Mouse (Mus musculus) hindbrain, embryonic 16.5 days (tissue): ENCODE measurements around the gene Ankib1. TPM values are rescaled to one million over a fixed set of nuclear protein-coding genes. Genes with fewer than 3 reads are reported as not detected.
"Not testable (repeated sequence)": the region's sequence is repeated elsewhere in the genome, so short reads cannot be mapped to it uniquely, and the experiment has no call there.

ENCODE experiments used
- ATAC-seq: fragments of 200-750 bp; cut with Nextera tagmentation; 2 replicates; pipeline ENCODE4 v1.8.0; 2017; ENCODE audit warnings: moderate TSS enrichment, moderate library complexity
- H3K27ac ChIP-seq: fragments of 300-500 bp; sonication (generic); 2 replicates; pipeline ENCODE4 v1.5.1; 2014; ENCODE audit warnings: low read depth, mild to moderate bottlenecking, control low read depth, low read length, moderate library complexity
- H3K27me3 ChIP-seq: fragments of 300-500 bp; sonication (generic); replicated peaks from 2 replicates; pipeline ENCODE4 v1.6.1; 2014; ENCODE audit warnings: low read length; ENCODE audit not compliant: control insufficient read depth, insufficient read depth
- H3K36me3 ChIP-seq: fragments of 300-500 bp; sonication (generic); 2 replicates; pipeline ENCODE4 v1.6.1; 2014; ENCODE audit warnings: mild to moderate bottlenecking, low read length, moderate library complexity, mixed read lengths; ENCODE audit not compliant: control insufficient read depth, insufficient read depth
- H3K4me1 ChIP-seq: fragments of 300-500 bp; sonication (generic); 2 replicates; pipeline ENCODE4 v1.6.1; 2014; ENCODE audit warnings: low read depth, low read length; ENCODE audit not compliant: control insufficient read depth, insufficient read depth
- H3K4me2 ChIP-seq: fragments of 300-500 bp; sonication (generic); 2 replicates; pipeline ENCODE4 v1.6.1; 2014; ENCODE audit warnings: mild to moderate bottlenecking, low read length, control low read depth, moderate library complexity
- H3K4me3 ChIP-seq: fragments of 300-500 bp; sonication (generic); 2 replicates; pipeline ENCODE4 v1.5.1; 2014; ENCODE audit warnings: mild to moderate bottlenecking, low read length, control low read depth, moderate library complexity
- H3K9ac ChIP-seq: fragments of 300-500 bp; sonication (generic); 2 replicates; pipeline ENCODE4 v1.6.1; 2014; ENCODE audit warnings: low read depth, mild to moderate bottlenecking, control low read depth, low read length, moderate library complexity
- H3K9me3 ChIP-seq: fragments of 300-500 bp; sonication (generic); 2 replicates; pipeline ENCODE4 v1.6.1; 2014; ENCODE audit warnings: mild to moderate bottlenecking, low read length, moderate library complexity; ENCODE audit not compliant: control insufficient read depth
- WGBS: fragments of 180-500 bp; shearing (Covaris S2); extraction: QIAGEN DNeasy Blood & Tissue Kit; methylation state at CpG from one replicate; pipeline ENCODE4 v1.1.7; 2014; 5-methylcytosine and 5-hydroxymethylcytosine counted together
- polyA plus RNA-seq: library from polyadenylated mRNA; unstranded; fragments of >200 nt; fragmentation: Nextera tagmentation; extraction: Ambion mirVana; gene quantifications from 2 replicates; pipeline ENCODE4 v1.2.1, GENCODE M21; 2015

Gene Ankib1
- polyA plus RNA-seq, 1 experiment from 2014 or later: 15.4 TPM

DNA sequence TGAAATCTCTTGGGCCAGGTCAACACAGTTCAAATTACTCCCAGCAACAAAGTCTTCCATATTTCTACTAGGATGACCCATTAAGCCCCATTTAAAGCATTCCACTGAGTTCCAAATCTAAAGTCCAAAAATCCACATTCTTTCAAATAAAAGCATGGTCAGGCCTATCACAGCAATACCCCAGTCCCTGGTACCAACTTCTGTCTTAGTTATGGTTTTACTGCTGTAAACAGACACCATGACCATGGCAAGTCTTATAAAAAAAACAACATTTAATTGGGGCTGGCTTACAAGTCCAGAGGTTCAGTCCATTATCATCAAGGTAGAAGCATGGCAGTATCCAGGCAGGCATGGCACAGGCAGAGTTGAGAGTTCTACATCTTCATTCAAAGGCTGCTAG is 4.1 kb downstream of the Ankib1 start:
- not testable (repeated sequence) for H3K4me1 ChIP-seq, H3K27ac ChIP-seq, H3K9me3 ChIP-seq, H3K9ac ChIP-seq, H3K36me3 ChIP-seq, H3K4me3 ChIP-seq, ATAC-seq, H3K4me2 ChIP-seq, H3K27me3 ChIP-seq

DNA sequence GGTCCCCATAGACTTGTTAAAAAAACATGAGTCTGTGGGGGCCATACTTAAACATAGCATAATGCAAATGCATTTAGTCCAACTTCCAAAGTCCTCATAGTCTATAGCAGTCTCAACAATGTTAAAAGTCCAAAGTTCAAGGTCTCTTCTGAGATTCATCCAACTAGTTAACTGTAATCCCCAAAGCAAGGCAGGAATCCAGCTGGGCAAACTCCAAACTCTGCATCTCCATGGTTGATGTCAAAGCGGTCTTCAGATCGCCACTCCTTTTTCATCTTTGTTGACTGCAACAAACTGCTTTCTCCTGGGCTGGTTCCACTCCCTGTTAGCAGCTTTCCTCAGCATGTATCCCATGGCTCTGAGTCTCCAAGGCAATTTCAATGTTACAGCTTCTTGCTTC is 5.6 kb downstream of the Ankib1 start:
- H3K9me3 ChIP-seq, H3K27me3 ChIP-seq, H3K36me3 ChIP-seq, H3K27ac ChIP-seq, H3K4me3 ChIP-seq, ATAC-seq, H3K9ac ChIP-seq, H3K4me2 ChIP-seq, H3K4me1 ChIP-seq: not testable (repeated sequence)
- 94% methylated on average over 2 of the region's 2 CpGs for WGBS

DNA sequence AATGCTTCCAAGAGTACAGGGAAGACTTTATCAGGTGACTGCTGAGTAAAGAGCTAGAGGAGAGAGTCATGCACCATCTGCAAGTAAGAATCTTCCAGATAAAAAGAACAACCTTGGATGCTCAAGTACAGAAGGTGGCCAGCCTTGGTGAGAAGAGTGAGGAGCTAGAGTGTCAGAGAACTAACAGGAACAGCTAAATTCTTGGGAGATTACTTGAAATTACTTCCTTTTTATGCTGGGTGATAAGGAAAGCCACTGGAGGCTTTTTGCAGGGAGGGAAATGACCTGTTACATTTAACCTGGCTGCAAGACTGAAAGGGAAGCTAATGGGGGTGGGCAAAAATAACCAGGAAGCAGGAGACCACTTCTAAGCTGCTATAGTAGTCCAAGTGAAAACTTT is 11.7 kb downstream of the Ankib1 start:
- H3K4me3 ChIP-seq: no peak overlapping the region
- H3K36me3 ChIP-seq: no peaks in the 10 kb centered on the region
- H3K27ac ChIP-seq: no peak overlapping the region
- no peak overlapping the region for H3K9ac ChIP-seq
- H3K27me3 ChIP-seq: no peaks in the 10 kb centered on the region
- H3K9me3 ChIP-seq: no peaks in the 10 kb centered on the region
- H3K4me1 ChIP-seq: no peaks in the 10 kb centered on the region
- ATAC-seq: no peak
- no peak overlapping the region for H3K4me2 ChIP-seq

DNA sequence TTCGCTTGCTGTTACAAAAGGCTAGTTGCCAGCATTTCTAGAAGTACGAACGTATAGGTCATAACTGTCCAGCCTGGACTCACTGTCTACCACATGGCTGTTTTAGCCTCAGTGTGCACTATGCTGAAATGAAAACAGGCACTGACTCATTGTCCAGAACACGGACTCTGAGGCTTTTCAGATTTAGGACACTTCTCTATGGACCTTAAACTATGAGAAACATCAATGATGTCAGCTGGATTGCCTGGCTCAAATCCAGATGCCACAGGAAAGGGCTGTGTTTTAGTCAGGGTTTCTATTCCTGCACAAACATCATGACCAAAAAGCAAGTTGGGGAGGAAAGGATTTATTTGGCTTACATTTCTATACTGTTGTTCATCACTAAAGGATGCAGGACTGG is 15.2 kb downstream of the Ankib1 start:
- no peaks in the 10 kb centered on the region for H3K27me3 ChIP-seq
- no peak overlapping the region for H3K9ac ChIP-seq
- no peak for ATAC-seq
- no peaks in the 10 kb centered on the region for H3K9me3 ChIP-seq
- H3K27ac ChIP-seq: no peak overlapping the region
- no peak overlapping the region for H3K4me2 ChIP-seq
- H3K4me3 ChIP-seq: no peak overlapping the region
- H3K4me1 ChIP-seq: peaks cover 3% of the 10 kb centered on the region; the same call in 1 of the 2 replicates
- H3K36me3 ChIP-seq: no peaks in the 10 kb centered on the region
- 88% methylated on average over 4 of the region's 4 CpGs for WGBS

DNA sequence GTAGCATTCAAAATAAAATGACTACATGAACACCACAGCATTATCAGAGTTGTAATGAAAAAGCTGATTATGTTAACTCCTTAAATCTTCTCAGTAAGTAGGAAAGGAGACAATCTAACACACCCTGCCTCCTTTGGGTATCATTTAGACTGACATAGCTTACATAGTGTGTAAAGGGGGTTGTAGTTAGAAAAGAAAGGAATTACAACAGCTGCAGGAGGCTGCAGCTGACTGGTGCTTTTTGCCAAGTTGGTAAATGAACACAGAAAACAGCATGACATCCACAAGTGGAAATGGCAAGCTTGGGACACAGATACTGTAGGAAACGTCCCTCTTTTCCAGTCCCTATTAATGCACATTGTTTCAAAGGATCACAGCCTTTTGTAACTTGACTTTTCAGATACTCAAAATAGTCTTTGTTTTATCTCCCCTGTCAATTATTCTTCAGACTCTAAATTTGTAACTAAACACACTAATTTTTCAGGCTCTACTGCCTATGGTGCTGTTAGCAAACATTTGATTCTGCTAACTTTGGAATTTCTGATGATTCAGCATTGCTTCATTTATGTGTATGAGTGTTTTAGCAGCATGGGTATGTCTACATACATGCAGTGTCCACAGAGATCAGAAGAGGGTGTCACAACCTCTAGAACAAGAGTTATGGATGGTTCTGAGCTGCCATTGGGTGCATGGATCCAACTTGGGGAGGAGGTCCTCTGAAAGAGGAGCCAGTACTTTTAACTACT is 17.8 kb downstream of the Ankib1 start:
- peaks cover 3% of the 10 kb centered on the region; the same call in 1 of the 2 replicates for H3K4me1 ChIP-seq
- no peaks in the 10 kb centered on the region for H3K27me3 ChIP-seq
- no peak for ATAC-seq
- no peak overlapping the region for H3K9ac ChIP-seq
- no peak overlapping the region for H3K27ac ChIP-seq
- H3K4me2 ChIP-seq: no peak overlapping the region
- no peak overlapping the region for H3K4me3 ChIP-seq
- H3K36me3 ChIP-seq: no peaks in the 10 kb centered on the region
- 39% methylated on average over 1 of the region's 1 CpGs for WGBS
- H3K9me3 ChIP-seq: no peaks in the 10 kb centered on the region

DNA sequence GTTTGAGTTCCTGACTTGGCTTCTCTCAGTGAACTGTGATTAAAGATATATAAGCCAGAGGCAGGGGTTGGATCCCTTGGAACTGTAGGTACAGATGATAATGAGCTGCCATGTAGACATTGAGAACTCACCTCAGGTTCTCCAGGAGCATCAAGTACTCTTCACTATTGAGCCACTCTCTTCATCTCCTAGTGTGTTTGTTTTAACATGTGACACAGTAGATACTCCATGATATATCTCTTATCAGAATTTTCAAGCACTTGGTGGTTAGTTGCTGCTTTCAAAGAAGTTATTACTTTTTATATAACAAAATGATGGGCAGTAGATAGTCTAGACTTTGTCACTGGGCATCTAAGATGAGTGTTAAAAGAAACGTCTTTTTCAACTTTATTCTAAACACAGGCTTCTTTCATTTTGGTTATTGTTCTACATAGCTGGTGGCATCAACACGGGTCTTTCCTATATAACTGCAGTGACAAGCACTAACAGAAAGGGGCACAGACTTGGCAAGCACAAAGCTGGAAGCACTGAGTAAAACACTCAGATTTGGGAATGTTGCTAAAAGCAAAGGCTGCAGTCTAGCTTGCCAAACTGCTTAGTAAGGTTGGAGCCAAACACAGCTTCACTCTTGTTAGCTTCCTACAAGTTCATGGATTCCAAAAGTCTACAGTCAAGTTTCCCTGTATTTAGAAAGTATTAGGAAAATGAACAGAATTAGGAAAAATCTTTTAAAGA is 18.6 kb downstream of the Ankib1 start:
- Histone ChIP-seq H3K4me3 (no peak overlapping the region), H3K9me3 (no peaks in the 10 kb centered on the region), H3K4me1 (peaks cover 3% of the 10 kb centered on the region; the same call in 1 of the 2 replicates), H3K27ac (no peak overlapping the region), H3K9ac (no peak overlapping the region), H3K36me3 (no peaks in the 10 kb centered on the region), H3K27me3 (no peaks in the 10 kb centered on the region), H3K4me2 (no peak overlapping the region)
- WGBS: 82% methylated on average over 2 of the region's 2 CpGs
- ATAC-seq: no peak

DNA sequence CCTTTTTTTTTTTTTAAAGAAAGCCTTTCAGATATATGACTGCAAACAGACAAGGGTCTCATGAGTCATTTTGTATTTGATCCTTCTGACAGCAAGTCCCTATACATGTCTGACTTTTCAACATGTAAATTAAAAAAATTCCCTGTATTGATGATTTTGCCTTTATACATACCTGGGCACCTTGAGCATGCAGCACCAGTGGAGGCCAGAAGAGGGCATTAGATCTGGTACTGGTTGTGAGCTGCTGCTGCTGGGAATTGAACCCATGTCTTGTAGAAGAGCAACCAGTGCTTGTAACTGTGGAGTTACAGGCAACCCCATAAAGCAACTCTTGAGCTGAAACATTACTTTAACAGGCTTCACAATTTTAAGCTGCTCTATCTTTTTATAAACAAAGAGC is 20.1 kb downstream of the Ankib1 start:
- Histone ChIP-seq H3K36me3 (no peaks in the 10 kb centered on the region), H3K9me3 (no peaks in the 10 kb centered on the region), H3K9ac (no peak overlapping the region), H3K4me3 (no peak overlapping the region), H3K4me1 (peaks cover 3% of the 10 kb centered on the region; the same call in 1 of the 2 replicates), H3K27me3 (no peaks in the 10 kb centered on the region), H3K27ac (no peak overlapping the region), H3K4me2 (no peak overlapping the region)
- no peak for ATAC-seq

DNA sequence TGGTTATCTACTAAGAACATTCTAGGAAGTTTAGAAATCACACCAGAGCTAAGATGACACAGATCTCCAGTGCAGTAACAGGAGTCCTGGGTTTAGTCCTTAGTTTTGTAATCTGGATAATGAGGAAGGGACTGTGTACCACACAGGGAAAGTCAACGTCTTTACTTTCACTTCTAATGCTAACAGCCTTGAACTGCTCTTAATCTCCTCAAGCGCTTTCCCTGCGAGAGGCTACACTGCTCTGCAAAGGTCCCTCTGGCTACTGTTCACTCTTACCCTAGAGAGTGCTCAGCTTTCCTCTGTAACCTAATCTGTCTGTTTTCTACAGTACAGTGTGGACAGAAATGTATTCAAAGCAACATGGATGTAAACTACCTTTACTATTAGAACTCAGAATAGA is 30.7 kb downstream of the Ankib1 start:
- Histone ChIP-seq H3K27me3 (no peaks in the 10 kb centered on the region), H3K9ac (no peak overlapping the region; the same call in 1 of the 2 replicates), H3K4me3 (no peak overlapping the region), H3K27ac (peak overlapping the region; percentile 48; the same call in 1 of the 2 replicates), H3K36me3 (no peaks in the 10 kb centered on the region; the same call in 1 of the 2 replicates), H3K9me3 (no peaks in the 10 kb centered on the region), H3K4me2 (no peak overlapping the region), H3K4me1 (no peaks in the 10 kb centered on the region)
- ATAC-seq: no peak
- WGBS: 47% methylated on average over 3 of the region's 3 CpGs

DNA sequence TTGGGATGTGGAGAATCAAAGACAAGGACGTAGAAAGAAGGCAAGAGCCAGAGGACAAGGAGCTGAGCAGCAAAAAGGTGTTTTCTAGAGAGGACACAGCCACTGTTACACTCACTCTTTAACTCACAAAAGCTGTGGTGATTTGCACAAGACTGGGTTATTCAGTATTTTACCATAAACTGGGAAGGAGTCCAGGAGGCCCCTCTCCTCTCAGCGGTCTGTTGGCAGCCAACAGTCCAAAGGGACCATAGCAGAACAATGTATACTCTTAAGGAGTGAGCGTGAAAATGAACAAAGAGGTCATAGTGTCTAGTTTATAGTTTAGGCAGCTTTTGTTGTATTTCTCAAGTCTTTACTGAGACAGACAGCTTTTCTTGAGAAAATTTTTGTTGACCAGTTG is 31.2 kb downstream of the Ankib1 start:
- no peak overlapping the region for H3K4me2 ChIP-seq
- 52% methylated on average over 3 of the region's 3 CpGs for WGBS
- H3K27ac ChIP-seq: peak overlapping the region; percentile 48; the same call in 1 of the 2 replicates

More for the DNA sequence above, 31.2 kb downstream of the Ankib1 start:
- Histone ChIP-seq H3K27me3 (no peaks in the 10 kb centered on the region), H3K36me3 (peaks cover 3% of the 10 kb centered on the region; the same call in 1 of the 2 replicates), H3K4me3 (no peak overlapping the region), H3K9ac (no peak overlapping the region), H3K9me3 (no peaks in the 10 kb centered on the region), H3K4me1 (no peaks in the 10 kb centered on the region)
- ATAC-seq: 0 out of 2 replicates have a peak, but pooled peaks have one; percentile 45
